Mouse (Mus musculus) spleen, adult 2 months (tissue): ENCODE measurements around the gene A730061H03Rik. TPM values are rescaled to one million over a fixed set of nuclear protein-coding genes. Genes with fewer than 3 reads are reported as not detected.

Source experiments
- DNase-seq, 2 experiments: peaks; one replicate each; pipeline versions ENCODE4 v3.0.0 to v3.0.0-alpha.2; 2012 to 2021; ENCODE audit warnings: low spot score in 2 of 2, low read depth in 1 of 2
- H3K27ac ChIP-seq: fragments of 200-500 bp; 2 replicates; pipeline ENCODE4 v1.5.1; 2012; ENCODE audit warnings: low read length, inconsistent platforms; ENCODE audit not compliant: insufficient read depth
- H3K27me3 ChIP-seq: fragments of 200-500 bp; 2 replicates; pipeline ENCODE4 v1.6.1; 2012; ENCODE audit warnings: mild to moderate bottlenecking, moderate library complexity, low read length, inconsistent platforms; ENCODE audit not compliant: control insufficient read depth, insufficient read depth
- H3K36me3 ChIP-seq: fragments of 200-500 bp; 2 replicates; pipeline ENCODE4 v1.6.1; 2012; ENCODE audit warnings: mild to moderate bottlenecking, low read length, inconsistent platforms; ENCODE audit not compliant: control insufficient read depth, insufficient read depth
- H3K4me1 ChIP-seq: fragments of 200-500 bp; 2 replicates; pipeline ENCODE4 v1.6.1; 2011; ENCODE audit warnings: inconsistent platforms; ENCODE audit not compliant: control insufficient read depth, insufficient read depth, insufficient read length
- H3K4me3 ChIP-seq: fragments of 200-500 bp; 2 replicates; pipeline ENCODE4 v1.5.1; 2011; ENCODE audit warnings: mild to moderate bottlenecking, inconsistent platforms; ENCODE audit not compliant: insufficient read depth, insufficient read length; ENCODE audit errors: extremely low read depth
- CTCF ChIP-seq: fragments of 200-500 bp; IDR thresholded peaks from 2 replicates; pipeline ENCODE4 v1.5.1; 2011; ENCODE audit warnings: mild to moderate bottlenecking, inconsistent platforms; ENCODE audit not compliant: insufficient read depth, insufficient read length, insufficient replicate concordance; ENCODE audit errors: extremely low read depth
- POLR2A ChIP-seq: fragments of 200-500 bp; IDR thresholded peaks from 2 replicates; pipeline ENCODE4 v1.6.1; 2011; ENCODE audit warnings: low read depth, low read length, inconsistent platforms
- WGBS: fragments of 180-500 bp; shearing (Covaris S2); methylation state at CpG from one replicate; pipeline ENCODE4 v1.1.7; 2018; 5-methylcytosine and 5-hydroxymethylcytosine counted together
- polyA plus RNA-seq: library from polyadenylated mRNA; depleted of rRNA; stranded (reverse); fragments of >200 nt; gene quantifications from 2 replicates; pipeline ENCODE4 v1.2.3, GENCODE M21; 2012

A730061H03Rik gene
- polyA plus RNA-seq, 1 experiment = 5.6 TPM

DNA sequence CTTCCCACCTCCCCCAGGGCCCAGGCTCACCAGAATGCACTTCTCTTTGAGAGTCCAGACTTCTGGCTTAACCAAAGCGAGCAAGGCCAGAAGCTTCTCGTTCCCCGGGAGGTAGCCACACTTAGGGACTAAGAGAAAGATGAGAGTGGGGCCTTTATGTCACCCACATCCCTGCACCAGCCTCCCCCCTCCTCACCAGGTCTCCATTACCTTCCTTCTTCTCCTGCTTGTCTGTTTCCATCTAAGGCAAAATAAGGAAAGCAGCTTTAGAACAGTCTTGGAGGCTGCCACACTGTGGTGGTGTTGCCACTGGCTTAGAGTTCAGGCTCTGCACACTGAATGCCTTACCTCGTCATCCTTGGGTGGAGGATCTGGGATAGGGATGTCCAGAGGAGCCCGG is 29.1 kb upstream of the A730061H03Rik start:
- TF ChIP-seq POLR2A = no peak
- TF ChIP-seq CTCF = no peak
- no peak for DNase-seq
- H3K36me3 ChIP-seq = peaks cover 14% of the 10 kb centered on the region
- no peaks in the 10 kb centered on the region for H3K27me3 ChIP-seq
- peaks cover 15% of the 10 kb centered on the region; the same call in 1 of the 2 replicates for H3K4me1 ChIP-seq
- H3K27ac ChIP-seq = peak overlapping the region; percentile 25; the same call in 1 of the 2 replicates
- WGBS = 96% methylated on average over 5 of the region's 5 CpGs
- H3K4me3 ChIP-seq = no peak overlapping the region

DNA sequence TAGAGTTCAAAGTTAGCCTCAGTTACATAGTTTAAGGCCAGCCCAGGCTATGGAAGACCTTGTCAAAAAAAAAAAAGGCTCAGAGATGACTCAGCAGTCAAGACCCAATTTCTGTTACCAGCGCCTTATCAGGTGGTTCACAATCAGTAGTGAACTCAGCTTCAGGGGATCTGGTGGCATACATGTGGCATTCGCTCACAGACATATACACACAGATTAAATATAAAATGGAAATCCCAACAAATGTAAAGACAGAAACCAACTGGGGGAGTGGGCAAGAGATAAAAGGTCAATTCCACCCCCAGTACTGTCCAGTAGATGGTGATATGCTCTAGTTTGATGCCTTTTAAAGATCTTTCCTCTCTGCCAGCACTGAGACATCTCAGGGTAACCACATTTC is 25.9 kb upstream of the A730061H03Rik start:
- peaks cover 19% of the 10 kb centered on the region for H3K36me3 ChIP-seq
- H3K4me1 ChIP-seq = peaks cover 15% of the 10 kb centered on the region; the same call in 1 of the 2 replicates
- H3K4me3 ChIP-seq = no peak overlapping the region
- 70% methylated on average over 2 of the region's 2 CpGs for WGBS
- peak overlapping the region; percentile 82; the same call in 1 of the 2 replicates for H3K27ac ChIP-seq
- TF ChIP-seq CTCF (no peak), POLR2A (no peak)
- no peaks in the 10 kb centered on the region for H3K27me3 ChIP-seq
- DNase-seq = no peak

GRCm38 (mm10) chr14:55585566-55585960 is 25.4 kb upstream of the A730061H03Rik start:
- TF ChIP-seq POLR2A (no peak), CTCF (no peak)
- Histone ChIP-seq H3K4me1 (peaks cover 15% of the 10 kb centered on the region; the same call in 1 of the 2 replicates), H3K27me3 (no peaks in the 10 kb centered on the region), H3K36me3 (peaks cover 25% of the 10 kb centered on the region), H3K4me3 (no peak overlapping the region), H3K27ac (peak overlapping the region; percentile 82)
- WGBS = 48% methylated on average over 6 of the region's 6 CpGs
- DNase-seq = no peak

- DNase-seq = peak in 1 of 2 experiments; percentile 77
- peaks cover 15% of the 10 kb centered on the region; the same call in 1 of the 2 replicates for H3K4me1 ChIP-seq
- WGBS = 7% methylated on average over 43 of the region's 43 CpGs
- H3K27me3 ChIP-seq = no peaks in the 10 kb centered on the region
- H3K4me3 ChIP-seq = peak within 1 kb of the TSS; percentile 71
- TF ChIP-seq CTCF (no peak), POLR2A (no peak; the same call in 1 of the 2 replicates)
- peaks cover 28% of the 10 kb centered on the region for H3K36me3 ChIP-seq
- H3K27ac ChIP-seq = peak within 1 kb of the TSS; percentile 82
These were observed 24.7 kb upstream of the A730061H03Rik start, which contains the start of gene Emc9 for GRCm38 (mm10) chr14:55584702-55585565. Gene Emc9 (minus strand): TSS chr14:55585302.

GRCm38 (mm10) chr14:55584303-55584701 is 24.1 kb upstream of the A730061H03Rik start:
- TF ChIP-seq CTCF (no peak), POLR2A (no peak)
- Histone ChIP-seq H3K36me3 (peaks cover 28% of the 10 kb centered on the region), H3K4me3 (peak overlapping the region; percentile 71; the same call in 1 of the 2 replicates), H3K27me3 (no peaks in the 10 kb centered on the region), H3K4me1 (peaks cover 12% of the 10 kb centered on the region; the same call in 1 of the 2 replicates), H3K27ac (peak overlapping the region; percentile 82; the same call in 1 of the 2 replicates)
- no peak for DNase-seq
- WGBS = 29% methylated on average over 5 of the region's 5 CpGs

GRCm38 (mm10) chr14:55581981-55582681 is 21.9 kb upstream of the A730061H03Rik start:
- no peaks in the 10 kb centered on the region for H3K27me3 ChIP-seq
- no peak for DNase-seq
- WGBS = 82% methylated on average over 9 of the region's 9 CpGs
- H3K36me3 ChIP-seq = peaks cover 20% of the 10 kb centered on the region
- no peak overlapping the region for H3K4me3 ChIP-seq
- H3K4me1 ChIP-seq = peaks cover 11% of the 10 kb centered on the region; the same call in 1 of the 2 replicates
- TF ChIP-seq CTCF (peak; percentile 28; the same call in 1 of the 2 replicates), POLR2A (no peak)
- no peak overlapping the region for H3K27ac ChIP-seq

GRCm38 (mm10) chr14:55580731-55581130 is 20.5 kb upstream of the A730061H03Rik start:
- no peak for TF ChIP-seq POLR2A
- no peak for TF ChIP-seq CTCF
- Histone ChIP-seq H3K27ac (no peak overlapping the region), H3K4me1 (peaks cover 11% of the 10 kb centered on the region; the same call in 1 of the 2 replicates), H3K27me3 (no peaks in the 10 kb centered on the region), H3K4me3 (no peak overlapping the region), H3K36me3 (peaks cover 20% of the 10 kb centered on the region)
- WGBS = 93% methylated on average over 16 of the region's 16 CpGs
- DNase-seq = no peak
